Mouse (Mus musculus): ENCODE measurements around the gene Dhx30.

GRCm38 (mm10) chr9:110068745-110069144 is 48.9 kb downstream of the Dhx30 start:
- no peak for TF ChIP-seq CTCF (IDR thresholded peaks at IDR 0.05; ENCODE audit: borderline replicate concordance, control insufficient read depth, extremely low read depth, insufficient read depth, low read length, poor library complexity)
- no peak for TF ChIP-seq POLR2A (IDR thresholded peaks at IDR 0.05; ENCODE audit: control insufficient read depth, extremely low read depth, insufficient read depth, low read length, poor library complexity)

Measured in thymus, adult 2 months (tissue).